Mouse (Mus musculus) left cerebral cortex, adult 8-10 months (tissue): ENCODE measurements around the gene Slc25a30. TPM values are rescaled to one million over a fixed set of nuclear protein-coding genes. Genes with fewer than 3 reads are reported as not detected.
"Not testable (repeated sequence)": the region's sequence is repeated elsewhere in the genome, so short reads cannot be mapped to it uniquely, and the experiment has no call there.

ENCODE experiments used
- DNase-seq, 2 experiments: peaks; one replicate each; pipeline ENCODE4 v3.0.0; 2022; ENCODE audit warnings: low spot score in 2 of 2
- total RNA-seq, 4 experiments: library from RNA; stranded (reverse); gene quantifications; 2 replicates each; pipeline ENCODE4 v1.2.4; 2022

The Slc25a30 gene
- total RNA-seq, 4 experiments from 2014 or later: 10.4 to 15.2 (median 13.0) TPM

- DNase-seq: no peak
Observed at GRCm38 (mm10) chr14:75793110-75793509, 6.3 kb upstream of the Slc25a30 start.

- no peak for DNase-seq
Observed at GRCm38 (mm10) chr14:75791372-75791771, 4.5 kb upstream of the Slc25a30 start.

GRCm38 (mm10) chr14:75790411-75790996, 3.7 kb upstream of the Slc25a30 start:
- no peak for DNase-seq

GRCm38 (mm10) chr14:75789291-75789690, 2.5 kb upstream of the Slc25a30 start:
- DNase-seq: no peak

- DNase-seq: no peak
Observed at GRCm38 (mm10) chr14:75787794-75788175, 948 bp upstream of the Slc25a30 start.

GRCm38 (mm10) chr14:75786424-75786867, 391 bp downstream of the Slc25a30 start:
- peak in 1 of 2 experiments; percentile 53 for DNase-seq

GRCm38 (mm10) chr14:75779913-75780312, 6.9 kb downstream of the Slc25a30 start:
- no peak for DNase-seq

- DNase-seq: no peak
Observed at GRCm38 (mm10) chr14:75776637-75777036, 10.2 kb downstream of the Slc25a30 start.

- DNase-seq: no peak
Observed at GRCm38 (mm10) chr14:75773431-75773830, 13.4 kb downstream of the Slc25a30 start.

- DNase-seq: not testable (repeated sequence)
Observed at GRCm38 (mm10) chr14:75772407-75772806, 14.4 kb downstream of the Slc25a30 start.

GRCm38 (mm10) chr14:75771101-75771501, 15.7 kb downstream of the Slc25a30 start:
- DNase-seq: no peak

GRCm38 (mm10) chr14:75769334-75769733, 17.5 kb downstream of the Slc25a30 start:
- DNase-seq: no peak

- no peak for DNase-seq
Observed at GRCm38 (mm10) chr14:75768275-75768608, 18.6 kb downstream of the Slc25a30 start.

GRCm38 (mm10) chr14:75767492-75768274, 19.2 kb downstream of the Slc25a30 start:
- DNase-seq: peak; percentile 34 to 41

GRCm38 (mm10) chr14:75761028-75761805, 25.6 kb downstream of the Slc25a30 start:
- no peak for DNase-seq

- no peak for DNase-seq
Observed at GRCm38 (mm10) chr14:75758401-75758800, 28.4 kb downstream of the Slc25a30 start.

- no peak for DNase-seq
Observed at GRCm38 (mm10) chr14:75757821-75758220, 29.0 kb downstream of the Slc25a30 start.

- DNase-seq: no peak
Observed at GRCm38 (mm10) chr14:75756971-75757370, 29.9 kb downstream of the Slc25a30 start.

- DNase-seq: peak; percentile 94 to 96
Observed at GRCm38 (mm10) chr14:75753991-75754817, 32.6 kb downstream of the Slc25a30 start, which contains the start of gene Cog3. TSS of gene Cog3 (minus strand) at chr14:75754517.

GRCm38 (mm10) chr14:75753206-75753605, 33.6 kb downstream of the Slc25a30 start:
- no peak for DNase-seq

- no peak for DNase-seq
Observed at GRCm38 (mm10) chr14:75751040-75751439, 35.8 kb downstream of the Slc25a30 start.
